ENCODE assay signal across 17 mouse cellular contexts in the genomic region with DNA sequence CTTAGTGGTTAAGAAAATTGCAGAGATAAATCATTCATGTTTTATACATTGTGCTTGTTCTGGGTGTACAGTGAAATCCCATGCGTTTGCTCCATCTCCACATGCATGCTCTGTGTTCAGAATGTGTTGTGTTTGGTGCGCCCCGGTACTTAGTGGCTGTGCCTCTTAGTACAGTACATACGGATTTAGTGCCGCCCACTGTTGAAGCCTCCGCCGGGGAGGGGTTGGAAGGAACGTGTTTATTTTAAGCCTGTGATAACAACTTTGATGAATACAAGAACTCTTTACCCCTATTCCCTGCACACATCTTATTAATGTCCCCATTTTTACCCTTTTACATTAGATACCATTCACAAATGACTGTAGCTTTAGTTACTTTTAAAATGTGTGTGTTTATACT. TPM values are rescaled to one million over a fixed set of nuclear protein-coding genes. Genes with fewer than 3 reads are reported as not detected.
A peak's percentile ranks its signal among the peaks of the same experiment; 100 is the strongest.
DNase-seq lines count a peak whose midpoint lies in the region.
"Had no signal": no experiment of that assay in that cellular context is flagged by ENCODE, and none has a peak within 500 bp of the region (broad histone marks: within the 10 kb centered on the region; RNA-seq: fewer than 3 reads in every experiment).

No protein-coding gene starts in this region.

- H3K27me3 ChIP-seq in limb, embryonic 10.5 days (ENCODE audit: low read depth, poor library complexity, severe bottlenecking): no peaks in the 10 kb centered on the region
- H3K27me3 ChIP-seq: CH12.LX; embryonic facial prominence, embryonic 13.5 days; hindbrain, embryonic 15.5 days; midbrain, embryonic 13.5 days had no signal

- no peak overlapping the region for H3K27ac ChIP-seq in limb, embryonic 10.5 days
- H3K27ac ChIP-seq: embryonic facial prominence, embryonic 13.5 days; hindbrain, embryonic 15.5 days; kidney, postnatal 0 days; midbrain, embryonic 13.5 days had no signal

- no peaks in the 10 kb centered on the region for H3K9me3 ChIP-seq in limb, embryonic 10.5 days (replicated peaks)
- H3K9me3 ChIP-seq: embryonic facial prominence, embryonic 13.5 days; hindbrain, embryonic 15.5 days; midbrain, embryonic 13.5 days had no signal

- no peaks in the 10 kb centered on the region for H3K4me1 ChIP-seq in limb, embryonic 10.5 days
- H3K4me1 ChIP-seq: hindbrain, embryonic 15.5 days; midbrain, embryonic 13.5 days had no signal

- peak; percentile 9 to 30 for DNase-seq in frontal cortex, adult 2 months (ENCODE audit: extremely low spot score in 1 of 2, low spot score in 1 of 2)
- no peak for DNase-seq in frontal cortex, postnatal 25 days (ENCODE audit: low spot score in 2 of 2)
- DNase-seq in layer of hippocampus, adult 11-12 months (ENCODE audit: low spot score): peak; percentile 28
- no peak for DNase-seq in layer of hippocampus, postnatal 14 days (ENCODE audit: low spot score in 2 of 2)
- DNase-seq in lung, postnatal 10 days: peak; percentile 10
- DNase-seq in lung, postnatal 4 days: no peak
- peak; percentile 17 to 22 for DNase-seq in frontal cortex, postnatal 36 days (ENCODE audit: low spot score in 2 of 2)
- no peak for DNase-seq in limb, embryonic 10.5 days (ENCODE audit: low spot score)
- DNase-seq: adrenal gland, postnatal 10 days; cerebellum, adult 8-10 months; spleen, adult 18-20 months; thymus, postnatal 14 days had no signal

- H3K4me3 ChIP-seq in limb, embryonic 10.5 days: no peak overlapping the region
- H3K4me3 ChIP-seq: embryonic facial prominence, embryonic 13.5 days; hindbrain, embryonic 15.5 days; midbrain, embryonic 13.5 days had no signal

- 84% methylated on average over 8 of the region's 8 CpGs for whole genome bisulfite sequencing in limb, embryonic 10.5 days

- peaks cover 7% of the 10 kb centered on the region; the same call in 1 of the 2 replicates for H3K36me3 ChIP-seq in limb, embryonic 10.5 days
- H3K36me3 ChIP-seq: hindbrain, embryonic 15.5 days; midbrain, embryonic 13.5 days had no signal

RNA-seq across cellular contexts. Expression of gene Cep112, which starts 39.1 kb away (rescaled TPM):
- 5.9 and 7.4 TPM in 2 replicates for polyA plus RNA-seq in frontal cortex, adult 2 months (2012; rRNA removed)
- 10 to 100 TPM; 10.7 to 14.2 TPM for total RNA-seq in layer of hippocampus, postnatal 14 days (2021)
- polyA plus RNA-seq in limb, embryonic 10.5 days (2016; fragmentation: Nextera tagmentation; extraction: Ambion mirVana): 7.8 and 12.3 TPM in 2 replicates

Comparison
In these comparisons a context has a peak if more than half of its experiments do, and no peak if none do; other contexts are left out.
1. DNase-seq: peak in frontal cortex, adult 2 months (2 of 2), layer of hippocampus, adult 11-12 months (single experiment), lung, postnatal 10 days (single experiment) and frontal cortex, postnatal 36 days (2 of 2); none in frontal cortex, postnatal 25 days (0 of 2), layer of hippocampus, postnatal 14 days (0 of 2), lung, postnatal 4 days (0 of 2) and limb, embryonic 10.5 days (single experiment).